Mouse (Mus musculus) CD4-positive, CD25-positive, alpha-beta regulatory T cell, adult 2 months (primary cell): ENCODE results near the gene Alox12.

Source experiments
- DNase-seq: peaks from one replicate; pipeline ENCODE4 v3.0.0-alpha.2; 2012; ENCODE audit warnings: low read depth, low spot score

Gene Alox12

DNA sequence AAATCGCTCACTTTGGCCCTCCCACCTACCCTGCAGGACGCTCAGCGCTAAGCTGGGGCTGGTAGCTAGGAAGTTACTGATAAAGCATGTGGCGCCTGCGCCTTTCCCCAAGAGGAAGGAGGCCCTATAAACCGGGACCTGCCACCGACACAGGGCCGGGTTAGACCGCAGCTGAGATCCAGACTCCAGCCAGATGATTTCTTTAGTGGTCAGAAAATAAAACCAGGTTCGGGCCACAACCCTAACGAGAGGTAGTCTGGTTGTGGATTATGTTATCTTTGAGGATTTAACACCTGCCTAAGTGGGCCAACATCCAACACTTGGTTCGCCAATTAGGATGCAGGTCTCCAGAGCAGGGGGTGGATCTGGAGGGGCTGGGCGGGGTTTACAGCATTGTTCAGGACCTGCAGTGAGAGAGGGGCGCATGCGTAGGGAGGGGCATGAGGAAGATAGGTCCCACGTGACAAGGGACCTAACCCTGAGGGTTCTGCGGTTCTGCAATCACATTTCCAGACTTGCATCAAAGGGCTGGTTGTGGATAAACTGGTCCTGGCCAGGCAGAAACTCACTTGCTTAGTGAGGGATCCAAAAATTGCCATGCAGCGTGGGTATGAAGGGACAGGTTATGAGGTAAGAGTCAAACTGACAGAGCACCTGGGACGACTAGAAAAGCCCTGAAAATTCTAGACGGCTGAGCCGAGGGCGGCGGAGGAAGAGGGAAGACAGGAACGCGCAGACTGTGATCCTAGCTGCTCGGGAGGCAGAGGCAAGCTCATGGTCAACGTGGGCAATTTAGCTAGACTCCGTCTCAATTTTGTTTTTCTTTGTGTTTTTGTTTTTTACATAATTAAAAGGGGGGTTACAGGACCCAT, 34.2 kb downstream of the Alox12 start, which contains the start of gene Slc16a13:
Slc16a13 (minus strand) TSS at position 334 of the 872 bp plus-strand sequence.
- peak; percentile 97 for DNase-seq

DNA sequence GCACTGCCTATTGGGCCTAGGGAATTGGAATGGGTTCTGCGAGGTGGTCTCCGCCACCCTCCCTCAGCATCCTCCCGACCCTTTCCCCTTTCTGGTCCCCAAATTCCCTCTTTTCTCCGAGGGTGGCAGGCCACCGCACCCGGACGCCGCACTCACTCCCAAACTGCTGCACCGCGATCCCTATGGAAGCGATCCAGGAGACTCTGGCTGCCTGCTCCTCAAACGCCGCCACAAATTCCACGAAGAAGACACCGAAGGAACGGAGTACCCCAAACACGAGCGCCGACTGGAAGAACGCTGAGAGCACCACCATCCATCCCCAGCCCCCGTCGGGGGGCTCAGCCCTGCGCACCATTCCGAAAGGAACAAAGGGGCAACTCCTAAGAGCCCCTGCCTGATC, 34.8 kb downstream of the Alox12 start:
- DNase-seq = no peak

DNA sequence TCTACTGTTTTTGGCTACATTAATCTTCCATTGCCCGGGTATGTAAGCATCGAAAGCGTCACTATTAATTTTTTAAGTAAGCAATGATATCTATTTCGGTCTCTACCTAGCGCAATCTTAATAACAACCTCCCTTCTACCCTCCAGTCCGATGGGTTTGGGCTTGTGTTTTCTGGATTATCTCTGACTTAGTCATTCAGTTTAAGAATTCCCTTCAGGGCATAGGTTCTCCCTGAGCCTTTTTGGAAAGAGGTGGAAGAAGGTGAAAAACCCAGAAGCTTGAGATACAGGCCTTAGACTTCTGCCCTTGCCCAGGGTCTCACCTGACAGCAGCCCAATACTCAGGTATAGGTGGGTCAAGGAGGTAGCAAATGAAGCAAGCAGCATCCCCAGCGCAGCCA, 35.3 kb downstream of the Alox12 start:
- no peak for DNase-seq

DNA sequence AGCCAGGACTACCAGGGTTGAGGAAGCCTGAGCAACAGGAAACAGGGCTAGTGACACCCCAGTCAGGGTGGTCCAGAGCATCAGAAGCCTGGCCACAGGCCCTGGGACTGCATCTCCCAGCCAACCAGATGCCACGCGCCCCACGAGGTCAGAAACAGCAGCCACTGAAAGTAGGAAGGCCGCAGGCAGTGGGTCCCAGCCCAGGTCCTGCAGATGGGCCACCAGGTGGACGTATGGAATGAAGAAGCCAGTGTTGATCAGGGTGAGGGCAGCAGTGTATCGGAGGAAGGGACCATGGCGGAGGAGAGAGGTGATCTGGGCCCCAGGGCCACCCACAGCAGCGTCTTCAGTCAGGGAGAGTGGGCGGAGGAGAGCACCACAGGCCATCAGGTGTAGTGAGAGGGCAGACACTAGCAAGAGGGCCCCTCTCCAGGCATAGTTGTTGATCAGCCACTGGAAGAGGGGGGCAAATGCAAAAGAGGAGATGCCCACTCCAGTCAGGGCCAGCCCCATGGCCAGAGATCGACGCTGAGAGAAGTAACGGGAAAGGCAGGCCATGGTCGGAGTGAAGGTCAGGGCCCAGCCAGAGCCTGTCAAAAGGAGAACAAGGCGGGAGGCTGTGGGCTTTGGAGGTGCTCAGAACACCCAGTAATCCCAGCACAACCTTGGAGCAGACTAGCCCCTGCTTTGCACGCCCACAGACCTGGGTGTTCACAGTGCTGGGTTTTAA, 36.2 kb downstream of the Alox12 start:
- DNase-seq = no peak

DNA sequence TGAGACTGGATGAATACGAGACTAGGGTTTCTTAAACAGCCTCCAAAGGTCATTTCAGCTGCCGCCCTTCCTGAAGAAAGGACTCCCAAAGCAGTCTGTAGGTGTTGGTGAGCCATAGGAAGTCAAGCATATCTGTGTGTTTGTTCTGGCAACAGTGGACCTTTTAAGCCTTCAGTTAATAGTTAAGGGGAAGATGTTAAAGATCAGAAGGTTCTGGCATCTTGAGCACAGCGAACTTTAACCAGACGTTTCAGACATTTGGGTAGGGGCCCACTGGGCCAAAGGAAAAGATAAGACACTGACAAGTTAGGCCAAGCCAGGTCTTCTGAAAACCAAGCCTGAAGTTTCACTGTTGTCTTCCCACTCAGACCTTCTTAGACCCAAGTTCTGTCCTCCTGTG, 37.1 kb downstream of the Alox12 start:
- no peak for DNase-seq

DNA sequence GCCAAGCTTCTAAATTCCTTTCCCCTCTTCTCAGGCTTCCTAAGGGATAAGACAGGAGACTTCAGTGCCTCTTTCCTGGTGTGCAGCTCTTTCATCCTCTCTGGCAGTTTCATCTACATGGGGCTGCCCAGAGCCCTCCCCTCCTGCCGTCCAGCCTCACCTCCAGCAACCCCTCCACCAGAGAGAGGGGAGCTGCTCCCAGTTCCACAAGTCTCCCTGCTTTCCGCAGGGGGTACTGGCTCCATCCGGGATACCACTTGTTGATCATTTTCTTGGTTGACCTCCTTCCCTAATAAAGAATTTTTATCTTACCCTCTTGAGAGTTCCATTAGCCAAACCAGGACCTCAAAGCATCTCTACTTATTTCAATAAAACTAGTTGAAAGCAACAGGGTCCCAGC, 39.0 kb downstream of the Alox12 start:
- DNase-seq = no peak

DNA sequence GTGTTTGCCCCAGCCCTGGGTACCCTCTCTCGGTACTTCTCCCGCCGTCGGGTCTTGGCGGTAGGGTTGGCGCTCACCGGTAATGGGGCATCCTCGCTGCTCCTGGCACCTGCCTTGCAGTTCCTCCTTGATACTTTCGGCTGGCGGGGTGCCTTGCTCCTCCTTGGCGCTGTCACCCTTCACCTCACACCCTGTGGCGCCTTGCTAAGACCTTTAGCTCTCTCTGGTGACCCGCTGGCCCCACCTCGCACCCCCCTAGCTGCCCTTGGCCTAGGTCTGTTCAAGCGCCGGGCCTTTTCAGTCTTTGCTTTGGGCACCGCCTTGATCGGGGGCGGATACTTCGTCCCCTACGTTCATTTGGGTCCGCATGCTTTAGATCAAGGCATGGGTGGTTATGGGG, 39.9 kb downstream of the Alox12 start:
- DNase-seq = no peak

DNA sequence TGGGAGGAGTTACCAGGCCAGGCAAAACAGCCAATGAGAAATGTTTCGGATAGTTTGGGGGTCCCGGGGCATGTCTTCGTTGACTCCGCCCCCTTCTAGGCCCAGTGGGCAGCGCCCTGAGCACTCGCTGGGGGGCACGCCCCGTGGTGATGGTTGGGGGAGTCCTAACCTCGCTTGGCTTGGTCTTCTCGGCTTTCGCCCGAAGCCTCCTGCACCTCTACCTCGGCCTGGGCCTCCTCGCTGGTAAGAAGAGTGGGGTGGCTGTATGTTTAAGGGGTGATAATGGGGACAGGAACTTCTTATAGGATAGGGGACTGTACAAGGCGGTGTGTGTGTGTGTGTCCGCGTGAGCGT, 40.3 kb downstream of the Alox12 start:
- DNase-seq = no peak

DNA sequence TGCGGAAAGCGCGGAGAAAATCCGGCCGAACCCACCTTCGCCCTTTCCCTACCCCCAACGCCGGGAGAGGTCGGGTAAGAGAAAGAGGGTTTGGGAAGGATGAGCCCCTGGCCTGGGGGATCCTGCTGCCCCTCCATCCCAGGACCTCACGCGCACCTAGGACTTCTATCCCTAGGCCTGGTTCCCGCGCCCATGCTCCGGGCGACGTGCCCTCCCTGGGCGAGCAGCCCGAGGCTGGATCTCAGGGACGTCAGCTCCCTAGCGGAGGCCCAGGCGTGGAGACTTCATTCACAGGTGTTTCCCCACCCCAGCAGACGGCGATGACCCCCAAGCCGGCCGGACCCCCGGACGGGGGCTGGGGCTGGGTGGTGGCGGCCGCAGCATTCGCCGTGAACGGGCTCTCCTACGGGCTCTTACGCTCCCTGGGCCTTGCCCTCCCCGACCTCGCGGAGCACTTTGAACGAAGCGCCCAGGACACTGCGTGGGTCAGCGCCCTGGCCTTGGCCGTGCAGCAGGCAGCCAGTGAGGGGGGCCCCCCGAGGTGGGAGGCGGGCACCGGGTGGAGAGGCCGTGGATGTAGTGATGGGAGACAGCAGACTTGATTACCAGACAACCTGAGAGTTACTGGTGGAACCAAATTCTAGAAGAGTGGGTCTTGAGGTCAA, 40.8 kb downstream of the Alox12 start:
- DNase-seq = no peak

DNA sequence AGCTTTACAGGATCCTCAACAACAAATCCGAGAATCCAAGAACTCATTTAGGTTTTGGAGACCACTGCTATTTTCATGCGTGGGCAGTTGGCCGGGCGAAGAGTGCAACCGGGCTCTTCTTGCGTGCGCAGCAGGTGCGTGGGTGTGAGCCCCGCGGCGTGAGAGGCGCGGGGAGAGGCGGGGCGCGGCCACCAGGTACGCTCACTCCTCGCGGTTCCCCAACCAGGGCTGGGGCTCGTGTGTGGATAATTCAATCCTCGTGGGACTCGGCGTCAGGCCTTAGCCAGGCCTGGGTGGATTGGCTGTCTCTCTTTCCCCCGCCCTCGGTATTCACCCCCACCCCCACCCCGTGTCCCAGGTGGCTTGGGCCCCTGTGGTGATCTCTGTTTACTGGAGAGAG, 41.4 kb downstream of the Alox12 start:
- peak; percentile 47 for DNase-seq

DNA sequence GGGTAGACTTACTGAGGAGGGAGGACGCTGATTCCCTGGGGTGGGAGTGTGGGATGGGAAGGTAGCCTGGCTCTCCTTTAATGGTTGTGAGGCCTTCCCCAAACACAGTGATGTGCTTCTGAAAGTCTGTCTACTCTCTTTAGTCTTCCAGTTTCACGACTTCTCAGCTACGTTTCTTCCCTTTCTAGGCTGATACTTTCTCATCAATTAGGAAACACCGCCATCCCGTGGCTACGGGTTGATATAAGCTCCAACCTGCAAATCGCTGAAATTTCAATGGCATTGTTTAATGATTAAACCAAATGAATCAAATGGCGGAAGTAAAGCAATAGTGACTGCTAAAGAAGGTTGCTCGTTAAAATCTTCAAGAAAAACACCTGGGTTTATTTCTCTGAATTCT, 42.3 kb downstream of the Alox12 start:
- peak; percentile 79 for DNase-seq

DNA sequence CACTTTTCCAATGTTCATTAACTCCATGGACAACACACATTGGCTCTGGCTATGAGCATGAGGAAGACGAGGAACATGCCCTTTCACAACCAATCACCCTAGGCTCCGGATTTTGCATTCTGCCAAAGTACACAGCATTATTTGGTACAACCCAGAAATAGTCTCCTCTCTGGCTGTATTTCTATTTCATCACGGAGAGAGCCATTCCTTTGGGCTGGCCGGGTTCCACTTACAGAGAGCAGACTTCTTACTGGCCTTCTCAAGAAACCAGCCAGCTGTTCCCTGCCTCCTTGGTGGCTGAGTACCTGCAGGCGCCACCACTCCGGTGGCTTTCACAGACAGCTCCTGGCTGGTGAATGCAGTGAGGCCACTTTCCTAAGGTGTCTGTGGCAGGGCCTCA, 42.7 kb downstream of the Alox12 start, which contains the start of gene Slc16a11:
Slc16a11 (plus strand) TSS at position 330 of the 400 bp plus-strand sequence.
- DNase-seq = no peak

DNA sequence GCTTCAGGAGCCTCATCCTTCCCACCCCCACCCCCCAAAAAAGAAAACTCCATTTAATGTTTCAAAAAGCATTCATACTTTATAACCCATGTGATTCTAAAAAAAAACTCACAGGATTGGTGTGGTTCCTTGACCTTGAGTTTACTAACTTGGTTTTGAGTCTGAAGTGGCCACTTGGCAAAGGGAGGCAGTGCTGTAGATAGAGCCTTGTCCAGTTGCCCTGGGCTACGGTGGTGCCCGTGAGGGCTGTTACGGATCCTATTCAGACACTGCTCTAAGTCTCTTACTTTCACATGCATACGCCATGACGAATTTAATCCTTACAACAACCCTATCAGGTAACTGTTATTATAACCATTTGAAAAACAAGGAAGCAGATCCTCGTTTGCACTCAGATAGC, 43.2 kb downstream of the Alox12 start:
- DNase-seq = no peak

DNA sequence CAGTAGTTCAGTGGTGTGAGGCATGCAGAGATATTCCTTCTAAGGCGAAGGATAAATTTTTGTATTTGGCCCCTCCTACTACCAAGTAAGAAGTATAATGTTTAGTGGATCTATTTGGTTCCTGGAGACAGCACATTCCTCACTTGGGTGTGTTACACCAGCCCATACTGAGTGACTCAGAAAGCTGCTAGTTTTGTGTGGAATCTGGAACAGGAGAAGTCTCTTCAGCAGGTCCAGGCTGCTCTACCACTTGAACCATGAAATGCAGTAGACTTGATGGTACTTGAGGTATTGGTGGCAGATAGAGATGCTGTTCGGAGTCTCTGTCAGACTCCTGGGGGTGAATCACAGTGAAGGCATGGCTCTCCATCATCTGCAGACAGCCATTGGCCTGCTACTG, 44.5 kb downstream of the Alox12 start:
- no peak for DNase-seq

DNA sequence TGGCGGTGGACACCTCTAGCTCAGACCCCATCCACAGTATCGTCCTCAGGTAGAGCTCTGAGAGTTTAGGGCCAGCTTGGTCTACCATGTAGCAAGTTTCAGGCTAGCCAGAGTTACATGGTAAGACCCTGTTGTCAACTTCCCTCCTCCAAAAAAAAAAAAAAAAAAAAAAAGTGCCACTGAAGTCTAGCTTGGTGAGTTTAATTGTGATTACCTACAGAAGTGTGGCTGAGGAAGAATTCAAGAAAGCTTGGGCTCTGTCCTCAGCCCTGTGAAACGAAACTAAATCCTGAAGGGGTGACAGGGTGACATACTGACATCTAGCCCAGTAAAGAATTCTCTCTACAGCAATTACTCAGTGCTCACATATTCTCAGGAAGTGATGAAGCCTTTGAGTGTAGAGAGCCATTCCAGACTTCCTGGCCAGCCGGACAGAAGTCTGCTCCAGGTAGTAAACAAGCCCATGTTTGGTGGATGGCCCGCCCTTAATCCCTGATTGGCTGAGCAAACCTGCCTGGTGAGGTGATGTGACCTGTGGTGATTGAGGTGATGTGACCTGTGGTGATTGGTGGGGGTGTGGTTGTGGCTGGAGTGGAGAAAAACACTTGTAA, 46.3 kb downstream of the Alox12 start:
- DNase-seq = no peak

DNA sequence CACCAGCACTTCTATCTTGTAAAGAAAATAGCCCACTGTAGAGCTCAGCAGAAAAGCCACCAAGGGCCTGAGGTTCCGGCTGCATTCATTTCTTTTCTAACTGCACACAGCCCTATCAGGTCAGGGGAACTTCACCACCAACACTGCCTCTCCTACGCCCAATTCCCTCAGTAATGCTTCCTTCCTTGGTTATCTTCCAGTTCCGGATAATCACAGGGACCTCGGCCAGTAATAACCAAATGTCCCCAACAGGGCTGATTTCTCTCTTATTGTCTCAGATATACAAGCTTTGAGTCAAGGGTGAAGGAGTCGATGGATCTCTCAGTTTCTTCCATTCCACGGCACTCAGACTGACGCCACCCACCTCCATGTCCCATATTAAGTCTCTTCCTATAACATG, 47.9 kb downstream of the Alox12 start:
- DNase-seq = no peak

DNA sequence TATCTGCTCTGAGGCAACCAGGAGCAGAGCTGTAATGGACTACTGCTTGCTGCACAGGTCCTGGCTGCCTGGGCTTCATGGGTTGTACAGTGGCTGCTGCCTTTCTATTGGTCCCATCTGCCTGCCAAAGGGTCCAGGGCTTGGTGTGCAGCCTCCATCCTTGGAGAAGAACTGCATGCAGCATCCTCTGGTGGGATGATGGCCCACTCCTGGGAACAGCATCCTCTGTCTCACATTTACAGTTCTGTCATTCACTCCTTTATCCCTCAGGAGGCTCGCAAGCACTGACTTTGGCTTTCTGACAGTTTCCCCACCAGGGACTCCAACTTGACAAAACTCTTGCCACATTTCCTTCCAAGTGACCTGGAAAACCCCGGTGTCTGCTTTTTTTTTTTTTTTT, 48.4 kb downstream of the Alox12 start:
- DNase-seq = no peak

DNA sequence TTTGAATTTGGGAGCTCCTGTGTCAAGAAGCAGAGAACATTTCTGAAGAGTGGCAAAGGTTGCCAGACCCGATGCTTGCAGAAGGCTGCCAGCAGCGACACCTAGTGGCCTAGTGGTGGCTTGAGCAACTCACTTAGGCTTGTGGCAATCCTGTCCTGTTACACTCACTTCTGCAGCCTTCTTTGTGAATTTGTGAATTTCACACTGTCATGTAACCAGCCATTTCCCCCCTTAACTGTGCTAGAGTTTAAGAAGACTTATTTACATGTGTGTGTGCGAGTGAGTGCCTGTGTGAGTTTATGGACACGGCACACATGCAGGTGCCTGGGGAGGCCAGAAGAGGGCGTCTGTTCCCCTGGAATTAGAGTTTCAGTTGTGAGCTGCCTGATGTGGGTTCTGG, 53.5 kb downstream of the Alox12 start:
- peak; percentile 90 for DNase-seq

DNA sequence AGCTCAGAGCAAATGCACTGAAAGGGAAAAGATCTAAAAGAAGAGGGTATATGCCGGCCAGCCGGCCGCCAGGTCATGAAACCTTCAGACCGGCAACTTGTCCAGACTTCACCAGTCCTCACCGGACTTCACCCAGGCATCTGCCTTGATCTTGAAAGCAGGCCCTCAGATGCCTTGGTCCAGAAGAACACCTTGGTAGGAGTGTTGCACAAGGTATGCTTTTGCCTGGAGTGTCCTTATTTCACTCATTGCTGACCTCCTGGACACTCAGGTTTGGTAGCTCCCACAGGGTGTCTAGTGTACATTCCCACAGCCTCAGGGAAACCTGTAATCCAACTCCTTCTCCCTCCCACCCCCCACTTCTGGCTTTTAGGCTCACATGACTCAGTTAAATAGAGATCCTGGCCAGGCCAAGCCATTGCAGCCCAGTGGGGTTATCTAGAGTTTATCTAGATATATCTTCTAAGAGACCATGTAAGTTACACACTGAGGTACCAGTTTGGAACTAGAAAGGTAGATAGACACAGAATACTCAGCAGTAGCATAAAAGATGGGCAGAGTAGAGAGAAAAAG, 55.0 kb downstream of the Alox12 start:
- no peak for DNase-seq

DNA sequence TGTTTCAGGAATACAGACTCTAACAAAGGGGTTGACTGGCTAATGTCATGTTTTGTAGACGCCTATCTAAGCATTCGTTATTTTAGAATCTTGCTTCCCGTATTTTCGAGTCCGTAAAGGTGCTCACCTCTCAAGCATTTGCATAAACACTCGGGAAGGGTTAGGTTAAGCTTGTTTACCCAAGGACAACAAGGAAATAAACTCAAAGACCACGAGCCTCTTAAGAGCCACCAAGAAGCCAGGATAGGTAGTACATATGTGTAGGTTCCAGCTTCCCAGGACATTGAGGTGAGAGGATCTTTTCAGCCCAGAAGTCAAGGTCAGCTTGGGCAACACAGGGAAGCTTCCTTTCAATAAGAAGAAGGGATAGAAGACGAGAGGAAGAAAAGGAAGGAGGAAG, 56.0 kb downstream of the Alox12 start:
- DNase-seq = no peak

DNA sequence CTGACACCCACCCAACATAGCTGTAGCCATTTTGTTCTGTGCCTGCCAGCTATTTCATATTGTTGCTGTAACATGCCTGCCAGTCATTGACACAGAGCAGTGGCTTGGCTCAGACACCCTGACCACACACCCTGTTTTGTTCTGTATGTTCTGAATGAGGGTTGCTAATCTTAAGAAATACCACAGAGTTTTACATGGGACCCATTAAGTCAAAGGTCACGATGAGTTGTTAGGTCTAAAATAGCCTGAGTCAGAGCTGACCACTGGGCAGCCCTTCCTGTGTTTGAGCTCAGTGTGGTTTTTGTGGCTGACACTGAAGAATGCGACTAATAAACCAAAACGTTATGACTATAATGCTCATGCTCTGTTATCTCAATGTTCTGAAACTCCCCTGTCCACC, 56.8 kb downstream of the Alox12 start:
- DNase-seq = no peak
